Mouse (Mus musculus): ENCODE results near the gene Zcwpw1. TPM values are rescaled to one million over a fixed set of nuclear protein-coding genes. Genes with fewer than 3 reads are reported as not detected.

Zcwpw1 gene
- total RNA-seq, 2 experiments from 2014 or later = 5.7 to 6.0 TPM

- peak in 1 of 2 experiments; percentile 66 for DNase-seq (ENCODE audit: extremely low spot score in 1 of 2, low spot score in 2 of 2)
- intact Hi-C loops (cut with DNase I) = no loop called here
Observed at GRCm38 (mm10) chr5:137779053-137779933, 8.3 kb upstream of the Zcwpw1 start.

GRCm38 (mm10) chr5:137781661-137782060, 5.9 kb upstream of the Zcwpw1 start:
- intact Hi-C loops (cut with DNase I) = no loop called here
- DNase-seq (ENCODE audit: extremely low spot score in 1 of 2, low spot score in 2 of 2) = no peak

- intact Hi-C loops (cut with DNase I) = no loop called here
- DNase-seq (ENCODE audit: extremely low spot score in 1 of 2, low spot score in 2 of 2) = no peak
Observed at GRCm38 (mm10) chr5:137782776-137783522, 4.6 kb upstream of the Zcwpw1 start.

- intact Hi-C loops (cut with DNase I) = no loop called here
- no peak for DNase-seq (ENCODE audit: extremely low spot score in 1 of 2, low spot score in 2 of 2)
Observed at GRCm38 (mm10) chr5:137783901-137784540, 3.6 kb upstream of the Zcwpw1 start.

- intact Hi-C loops (cut with DNase I) = no loop called here
- peak in 1 of 2 experiments; percentile 38 for DNase-seq (ENCODE audit: extremely low spot score in 1 of 2, low spot score in 2 of 2)
Observed at GRCm38 (mm10) chr5:137784546-137784945, 3.1 kb upstream of the Zcwpw1 start.

GRCm38 (mm10) chr5:137785164-137786031, 2.2 kb upstream of the Zcwpw1 start:
- intact Hi-C loops (cut with DNase I) = no loop called here
- DNase-seq (ENCODE audit: extremely low spot score in 1 of 2, low spot score in 2 of 2) = peak in 1 of 2 experiments; percentile 81

- DNase-seq (ENCODE audit: extremely low spot score in 1 of 2, low spot score in 2 of 2) = peak; percentile 99
- intact Hi-C loops (cut with DNase I) = no loop called here
Observed at GRCm38 (mm10) chr5:137786109-137786942, 1.3 kb upstream of the Zcwpw1 start.

- intact Hi-C loops (cut with DNase I) = no loop called here
- peak in 1 of 2 experiments; percentile 59 for DNase-seq (ENCODE audit: extremely low spot score in 1 of 2, low spot score in 2 of 2)
Observed at GRCm38 (mm10) chr5:137788171-137788570, 573 bp downstream of the Zcwpw1 start.

GRCm38 (mm10) chr5:137788946-137789531, 1.4 kb downstream of the Zcwpw1 start:
- intact Hi-C loops (cut with DNase I) = no loop called here
- DNase-seq (ENCODE audit: extremely low spot score in 1 of 2, low spot score in 2 of 2) = peak in 1 of 2 experiments; percentile 23

- intact Hi-C loops (cut with DNase I) = loop anchor here (5.0 to 10.0 kb wide), 4 partner anchors 86 to 343 kb away; partner anchors contain the start of gene Zkscan1
- DNase-seq (ENCODE audit: extremely low spot score in 1 of 2, low spot score in 2 of 2) = no peak
Observed at GRCm38 (mm10) chr5:137791553-137791952, 4.0 kb downstream of the Zcwpw1 start.

GRCm38 (mm10) chr5:137796606-137797005, 9.0 kb downstream of the Zcwpw1 start:
- no peak for DNase-seq (ENCODE audit: extremely low spot score in 1 of 2, low spot score in 2 of 2)
- intact Hi-C loops (cut with DNase I) = loop anchor here (10.0 kb wide), 1 partner anchor 338 kb away; no protein-coding TSS in a partner anchor

- intact Hi-C loops (cut with DNase I) = no loop called here
- no peak for DNase-seq (ENCODE audit: extremely low spot score in 1 of 2, low spot score in 2 of 2)
Observed at GRCm38 (mm10) chr5:137800917-137801316, 13.3 kb downstream of the Zcwpw1 start.

- intact Hi-C loops (cut with DNase I) = no loop called here
- no peak for DNase-seq (ENCODE audit: extremely low spot score in 1 of 2, low spot score in 2 of 2)
Observed at GRCm38 (mm10) chr5:137806158-137806557, 18.6 kb downstream of the Zcwpw1 start.

GRCm38 (mm10) chr5:137808316-137808715, 20.7 kb downstream of the Zcwpw1 start:
- intact Hi-C loops (cut with DNase I) = no loop called here
- no peak for DNase-seq (ENCODE audit: extremely low spot score in 1 of 2, low spot score in 2 of 2)

- DNase-seq (ENCODE audit: extremely low spot score in 1 of 2, low spot score in 2 of 2) = no peak
- intact Hi-C loops (cut with DNase I) = no loop called here
Observed at GRCm38 (mm10) chr5:137817466-137818222, 30.0 kb downstream of the Zcwpw1 start.

GRCm38 (mm10) chr5:137822126-137822525, 34.5 kb downstream of the Zcwpw1 start:
- DNase-seq (ENCODE audit: extremely low spot score in 1 of 2, low spot score in 2 of 2) = no peak
- intact Hi-C loops (cut with DNase I) = no loop called here

All from left cerebral cortex, postnatal 10 days (tissue).